Mouse (Mus musculus) midbrain, embryonic 16.5 days (tissue): ENCODE results near the gene Trp53i11. TPM values are rescaled to one million over a fixed set of nuclear protein-coding genes. Genes with fewer than 3 reads are reported as not detected.

Experiments used
- ATAC-seq: fragments of 200-750 bp; cut with Nextera tagmentation; 2 replicates; pipeline ENCODE4 v1.8.0; 2017; ENCODE audit warnings: moderate TSS enrichment
- H3K27ac ChIP-seq: fragments of 300-500 bp; sonication (generic); 2 replicates; pipeline ENCODE4 v1.5.1; 2014; ENCODE audit warnings: mild to moderate bottlenecking, low read length, mixed read lengths
- H3K27me3 ChIP-seq: fragments of 300-500 bp; sonication (generic); 2 replicates; pipeline ENCODE4 v1.6.1; 2014; ENCODE audit warnings: low read depth, low read length, mixed read lengths; ENCODE audit not compliant: control insufficient read depth, insufficient read depth
- H3K36me3 ChIP-seq: fragments of 300-500 bp; sonication (generic); 2 replicates; pipeline ENCODE4 v1.6.1; 2014; ENCODE audit warnings: mild to moderate bottlenecking, low read length, moderate library complexity, mixed read lengths; ENCODE audit not compliant: control insufficient read depth, insufficient read depth
- H3K4me1 ChIP-seq: fragments of 300-500 bp; sonication (generic); 2 replicates; pipeline ENCODE4 v1.6.1; 2014; ENCODE audit warnings: mild to moderate bottlenecking, low read length, mixed read lengths; ENCODE audit not compliant: control insufficient read depth, insufficient read depth
- H3K4me2 ChIP-seq: fragments of 300-500 bp; sonication (generic); 2 replicates; pipeline ENCODE4 v1.6.1; 2014; ENCODE audit warnings: mild to moderate bottlenecking, low read length, mixed read lengths
- H3K4me3 ChIP-seq: fragments of 300-500 bp; sonication (generic); 2 replicates; pipeline ENCODE4 v1.5.1; 2014; ENCODE audit warnings: low read depth, mild to moderate bottlenecking, low read length, moderate library complexity, mixed read lengths
- H3K9ac ChIP-seq: fragments of 300-500 bp; sonication (generic); 2 replicates; pipeline ENCODE4 v1.6.1; 2014; ENCODE audit warnings: low read depth, low read length, mixed read lengths
- H3K9me3 ChIP-seq: fragments of 300-500 bp; sonication (generic); replicated peaks from 2 replicates; pipeline ENCODE4 v1.6.1; 2014; ENCODE audit warnings: mild to moderate bottlenecking, low read length, mixed read lengths; ENCODE audit not compliant: control insufficient read depth, poor library complexity, severe bottlenecking
- WGBS: fragments of 180-500 bp; shearing (Covaris S2); extraction: QIAGEN DNeasy Blood & Tissue Kit; methylation state at CpG from one replicate; pipeline ENCODE4 v1.1.7; 2014; 5-methylcytosine and 5-hydroxymethylcytosine counted together
- polyA plus RNA-seq: library from polyadenylated mRNA; unstranded; fragments of >200 nt; fragmentation: Nextera tagmentation; extraction: Ambion mirVana; gene quantifications from 2 replicates; pipeline ENCODE4 v1.2.1, GENCODE M21; 2015

Trp53i11 gene
- polyA plus RNA-seq, 1 experiment from 2014 or later = 125 TPM

GRCm38 (mm10) chr2:93232141-93232540 is 44.8 kb downstream of the Trp53i11 start:
- no peaks in the 10 kb centered on the region for H3K36me3 ChIP-seq
- H3K4me3 ChIP-seq = no peak overlapping the region
- peaks cover 13% of the 10 kb centered on the region for H3K4me1 ChIP-seq
- 40% methylated on average over 1 of the region's 1 CpGs for WGBS
- no peak overlapping the region for H3K4me2 ChIP-seq
- no peaks in the 10 kb centered on the region for H3K9me3 ChIP-seq
- no peak for ATAC-seq
- H3K9ac ChIP-seq = no peak overlapping the region
- no peaks in the 10 kb centered on the region for H3K27me3 ChIP-seq
- H3K27ac ChIP-seq = no peak overlapping the region

GRCm38 (mm10) chr2:93237055-93237454 is 49.7 kb downstream of the Trp53i11 start:
- Histone ChIP-seq H3K4me2 (no peak overlapping the region), H3K4me3 (no peak overlapping the region), H3K36me3 (no peaks in the 10 kb centered on the region), H3K27me3 (no peaks in the 10 kb centered on the region), H3K27ac (no peak overlapping the region), H3K9me3 (no peaks in the 10 kb centered on the region), H3K4me1 (no peaks in the 10 kb centered on the region), H3K9ac (no peak overlapping the region)
- WGBS = 81% methylated on average over 1 of the region's 1 CpGs
- ATAC-seq = no peak

DNA sequence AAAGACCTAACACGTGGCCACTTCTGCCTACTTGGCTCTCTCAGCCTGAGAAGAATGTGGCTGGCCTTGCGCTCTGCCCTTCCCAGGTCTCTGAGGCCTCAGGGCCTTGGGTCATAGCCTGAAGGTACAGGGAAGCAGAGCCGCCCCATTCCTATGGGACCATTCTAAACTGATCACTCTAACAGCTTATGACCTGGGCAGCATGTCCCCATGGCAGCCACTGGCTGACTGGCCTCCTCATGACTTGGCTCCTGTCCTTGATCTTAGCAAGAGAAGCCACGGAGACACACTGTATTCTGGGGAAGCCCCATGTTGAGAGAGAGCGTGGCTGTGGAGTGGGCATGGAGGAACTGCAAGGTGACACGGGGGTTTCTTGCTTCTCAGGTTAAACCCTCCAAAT is 51.5 kb downstream of the Trp53i11 start:
- no peak for ATAC-seq
- H3K4me1 ChIP-seq = no peaks in the 10 kb centered on the region
- H3K4me3 ChIP-seq = no peak overlapping the region
- no peak overlapping the region for H3K4me2 ChIP-seq
- no peak overlapping the region for H3K9ac ChIP-seq
- H3K27ac ChIP-seq = no peak overlapping the region
- no peaks in the 10 kb centered on the region for H3K36me3 ChIP-seq
- WGBS = 85% methylated on average over 6 of the region's 6 CpGs
- no peaks in the 10 kb centered on the region for H3K9me3 ChIP-seq
- H3K27me3 ChIP-seq = no peaks in the 10 kb centered on the region

DNA sequence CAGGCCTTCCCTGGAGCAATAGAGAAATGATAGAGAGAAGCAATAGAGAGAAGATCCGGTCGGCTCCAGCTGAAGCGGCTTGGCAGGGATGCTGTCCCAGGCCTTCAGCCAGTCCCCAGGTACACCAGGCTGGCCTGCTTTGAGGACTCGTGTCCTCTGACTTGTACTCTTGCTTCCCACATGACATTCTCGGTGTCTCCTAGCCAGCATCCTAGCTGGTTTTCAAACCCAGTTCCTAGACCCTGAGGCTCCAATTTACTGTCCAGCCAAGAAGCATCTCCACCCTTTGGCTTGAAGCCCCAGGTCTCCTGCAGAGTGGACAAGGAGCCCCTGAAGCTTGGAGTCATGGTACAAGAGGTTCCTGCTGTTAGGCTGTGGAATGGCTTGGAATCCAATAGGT is 54.8 kb downstream of the Trp53i11 start:
- no peak overlapping the region for H3K4me3 ChIP-seq
- H3K4me1 ChIP-seq = no peaks in the 10 kb centered on the region
- no peak overlapping the region for H3K9ac ChIP-seq
- H3K4me2 ChIP-seq = no peak overlapping the region
- no peak for ATAC-seq
- H3K9me3 ChIP-seq = no peaks in the 10 kb centered on the region
- no peaks in the 10 kb centered on the region for H3K27me3 ChIP-seq
- H3K36me3 ChIP-seq = no peaks in the 10 kb centered on the region
- no peak overlapping the region for H3K27ac ChIP-seq
- WGBS = 90% methylated on average over 5 of the region's 5 CpGs

- H3K4me3 ChIP-seq = no peak overlapping the region
- H3K27ac ChIP-seq = no peak overlapping the region
- H3K9ac ChIP-seq = no peak overlapping the region
- 75% methylated on average over 11 of the region's 11 CpGs for WGBS
- H3K4me1 ChIP-seq = peaks cover 4% of the 10 kb centered on the region; the same call in 1 of the 2 replicates
- no peaks in the 10 kb centered on the region for H3K27me3 ChIP-seq
- no peak overlapping the region for H3K4me2 ChIP-seq
- ATAC-seq = no peak
- no peaks in the 10 kb centered on the region for H3K9me3 ChIP-seq
- no peaks in the 10 kb centered on the region for H3K36me3 ChIP-seq
These were observed 56.2 kb downstream of the Trp53i11 start for GRCm38 (mm10) chr2:93243439-93244089.

DNA sequence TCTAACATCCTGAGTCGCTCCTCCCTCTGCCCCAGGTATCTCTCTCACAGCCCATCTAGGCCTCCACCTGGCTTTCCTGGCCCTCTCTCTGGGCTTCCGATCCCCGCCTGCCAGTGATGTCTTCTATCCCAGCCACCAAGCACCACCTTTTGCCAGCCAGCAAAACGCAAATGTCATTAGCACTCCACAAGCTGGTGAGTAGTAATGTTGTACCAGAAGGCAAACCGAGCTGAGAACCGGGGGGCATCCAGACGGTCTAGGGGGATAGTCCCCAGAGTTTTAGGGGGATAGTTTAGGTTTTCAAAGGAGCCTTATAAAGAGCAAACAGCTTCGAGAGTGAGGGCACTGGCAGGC is 56.7 kb downstream of the Trp53i11 start:
- Histone ChIP-seq H3K27me3 (no peaks in the 10 kb centered on the region), H3K9ac (no peak overlapping the region), H3K4me3 (no peak overlapping the region), H3K27ac (no peak overlapping the region), H3K36me3 (no peaks in the 10 kb centered on the region), H3K4me2 (no peak overlapping the region), H3K4me1 (peaks cover 9% of the 10 kb centered on the region; the same call in 1 of the 2 replicates), H3K9me3 (no peaks in the 10 kb centered on the region)
- 87% methylated on average over 8 of the region's 8 CpGs for WGBS
- ATAC-seq = no peak

DNA sequence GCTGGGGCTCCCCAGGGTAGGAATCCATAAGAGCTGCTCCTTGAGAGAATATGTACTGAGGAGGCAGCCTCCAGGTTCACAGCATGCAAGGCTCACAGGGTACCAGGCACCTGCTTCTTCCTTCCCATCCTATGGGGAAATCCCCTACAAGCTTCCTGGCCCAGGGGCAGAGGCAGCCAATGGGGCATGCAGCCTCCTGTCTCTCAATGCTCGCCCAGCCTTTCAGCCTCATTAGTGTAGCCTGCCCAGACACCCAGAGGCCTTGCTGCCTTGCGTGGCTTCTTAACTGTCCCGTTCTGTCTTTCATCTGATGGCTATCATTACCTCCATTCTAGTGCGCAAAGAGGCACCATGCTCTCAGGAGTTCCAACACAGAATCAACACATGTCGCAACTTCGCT is 61.7 kb downstream of the Trp53i11 start:
- ATAC-seq = no peak

DNA sequence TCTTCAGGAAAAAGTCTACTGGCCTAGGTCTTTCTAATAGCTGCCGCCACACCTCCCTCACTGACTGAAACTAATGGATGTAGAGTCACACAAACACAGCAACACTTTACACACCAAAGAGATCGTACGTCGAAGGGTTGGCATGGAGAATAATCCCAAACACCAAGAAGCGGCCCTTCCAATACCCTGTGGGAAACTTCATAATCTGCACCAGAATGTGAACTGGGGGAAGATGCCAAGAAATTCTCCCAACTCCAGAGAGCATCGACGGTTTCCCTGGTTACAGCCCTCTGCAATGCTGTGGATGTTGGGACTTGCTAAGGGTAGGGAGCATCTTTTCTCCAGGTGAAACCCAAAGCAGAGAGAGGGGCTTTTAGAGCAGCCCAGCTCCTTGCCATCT is 63.3 kb downstream of the Trp53i11 start:
- 44% methylated on average over 7 of the region's 7 CpGs for WGBS
- Histone ChIP-seq H3K27me3 (no peaks in the 10 kb centered on the region), H3K36me3 (no peaks in the 10 kb centered on the region), H3K9ac (no peak overlapping the region), H3K4me1 (peaks cover 25% of the 10 kb centered on the region), H3K27ac (no peak overlapping the region), H3K4me3 (no peak overlapping the region), H3K9me3 (no peaks in the 10 kb centered on the region), H3K4me2 (no peak overlapping the region)
- ATAC-seq = no peak

More for the DNA sequence above, 61.7 kb downstream of the Trp53i11 start:
- peak overlapping the region; percentile 1; the same call in 1 of the 2 replicates for H3K27ac ChIP-seq
- no peaks in the 10 kb centered on the region for H3K27me3 ChIP-seq
- no peak overlapping the region for H3K4me3 ChIP-seq
- no peaks in the 10 kb centered on the region for H3K9me3 ChIP-seq
- H3K4me1 ChIP-seq = peaks cover 25% of the 10 kb centered on the region
- no peak overlapping the region for H3K9ac ChIP-seq
- H3K36me3 ChIP-seq = no peaks in the 10 kb centered on the region
- H3K4me2 ChIP-seq = no peak overlapping the region
- 51% methylated on average over 6 of the region's 6 CpGs for WGBS
